Mouse (Mus musculus): Measurements from ENCODE around the gene Hsph1. TPM values are rescaled to one million over a fixed set of nuclear protein-coding genes. Genes with fewer than 3 reads are reported as not detected.

The Hsph1 gene
- polyA plus RNA-seq, 1 experiment = 124 TPM

DNA sequence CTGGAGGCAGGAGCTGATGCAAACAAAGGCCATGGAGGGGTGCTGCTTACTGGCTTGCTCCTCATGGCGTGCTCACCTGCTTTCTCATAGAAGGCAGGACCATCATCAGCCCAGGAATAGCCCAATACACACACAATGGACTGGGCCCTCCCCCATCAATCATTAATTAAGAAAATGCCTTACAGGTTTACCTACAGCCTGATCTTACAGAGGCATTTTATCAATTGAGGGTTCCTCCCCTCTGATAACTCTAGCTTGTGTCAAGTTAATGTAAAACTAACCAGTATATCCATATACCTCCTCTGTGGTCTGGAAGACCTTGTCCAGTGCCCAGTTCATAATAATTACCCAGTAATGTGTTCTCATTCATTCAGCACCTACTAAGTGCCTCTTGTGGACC lies 50.9 kb downstream of the Hsph1 start:
- H3K27me3 ChIP-seq (ENCODE audit: control insufficient read depth, insufficient read depth, low read length) = no peaks in the 10 kb centered on the region
- H3K4me3 ChIP-seq (replicated peaks; ENCODE audit: insufficient read depth, low read depth, low read length) = no peak overlapping the region
- H3K27ac ChIP-seq (ENCODE audit: insufficient read depth, low read length) = no peak overlapping the region
- H3K4me1 ChIP-seq (ENCODE audit: control insufficient read depth, insufficient read depth, low read length) = no peaks in the 10 kb centered on the region
- no peak for TF ChIP-seq POLR2A (IDR thresholded peaks at IDR 0.05; ENCODE audit: borderline replicate concordance, insufficient read depth, low read length)
- TF ChIP-seq CTCF (IDR thresholded peaks at IDR 0.05; ENCODE audit: borderline replicate concordance, insufficient read depth, low read depth, low read length) = no peak
- WGBS = 89% methylated on average over 1 of the region's 1 CpGs
- DNase-seq = no peak

- no peak for DNase-seq
- no peaks in the 10 kb centered on the region for H3K4me1 ChIP-seq (ENCODE audit: control insufficient read depth, insufficient read depth, low read length)
- no peaks in the 10 kb centered on the region for H3K27me3 ChIP-seq (ENCODE audit: control insufficient read depth, insufficient read depth, low read length)
- H3K27ac ChIP-seq (ENCODE audit: insufficient read depth, low read length) = no peak overlapping the region
- H3K4me3 ChIP-seq (replicated peaks; ENCODE audit: insufficient read depth, low read depth, low read length) = no peak overlapping the region
- TF ChIP-seq POLR2A (IDR thresholded peaks at IDR 0.05; ENCODE audit: borderline replicate concordance, insufficient read depth, low read length) = no peak
- TF ChIP-seq CTCF (IDR thresholded peaks at IDR 0.05; ENCODE audit: borderline replicate concordance, insufficient read depth, low read depth, low read length) = no peak
- WGBS = 54% methylated on average over 8 of the region's 8 CpGs
Measured at GRCm38 (mm10) chr5:149584154-149584655, 52.0 kb downstream of the Hsph1 start.

GRCm38 (mm10) chr5:149583507-149583906 lies 52.7 kb downstream of the Hsph1 start:
- Histone ChIP-seq H3K27ac (ENCODE audit: insufficient read depth, low read length) (no peak overlapping the region), H3K4me1 (ENCODE audit: control insufficient read depth, insufficient read depth, low read length) (no peaks in the 10 kb centered on the region), H3K4me3 (replicated peaks; ENCODE audit: insufficient read depth, low read depth, low read length) (no peak overlapping the region), H3K27me3 (ENCODE audit: control insufficient read depth, insufficient read depth, low read length) (no peaks in the 10 kb centered on the region)
- TF ChIP-seq CTCF (IDR thresholded peaks at IDR 0.05; ENCODE audit: borderline replicate concordance, insufficient read depth, low read depth, low read length) (no peak), POLR2A (IDR thresholded peaks at IDR 0.05; ENCODE audit: borderline replicate concordance, insufficient read depth, low read length) (no peak)
- 49% methylated on average over 8 of the region's 8 CpGs for WGBS
- DNase-seq = no peak

GRCm38 (mm10) chr5:149582642-149583262 lies 53.4 kb downstream of the Hsph1 start:
- Histone ChIP-seq H3K4me1 (ENCODE audit: control insufficient read depth, insufficient read depth, low read length) (no peaks in the 10 kb centered on the region), H3K27ac (ENCODE audit: insufficient read depth, low read length) (no peak overlapping the region), H3K27me3 (ENCODE audit: control insufficient read depth, insufficient read depth, low read length) (no peaks in the 10 kb centered on the region), H3K4me3 (replicated peaks; ENCODE audit: insufficient read depth, low read depth, low read length) (no peak overlapping the region)
- WGBS = 79% methylated on average over 5 of the region's 5 CpGs
- DNase-seq = no peak
- no peak for TF ChIP-seq CTCF (IDR thresholded peaks at IDR 0.05; ENCODE audit: borderline replicate concordance, insufficient read depth, low read depth, low read length)
- TF ChIP-seq POLR2A (IDR thresholded peaks at IDR 0.05; ENCODE audit: borderline replicate concordance, insufficient read depth, low read length) = no peak

- Histone ChIP-seq H3K4me1 (ENCODE audit: control insufficient read depth, insufficient read depth, low read length) (no peaks in the 10 kb centered on the region), H3K4me3 (replicated peaks; ENCODE audit: insufficient read depth, low read depth, low read length) (no peak overlapping the region), H3K27ac (ENCODE audit: insufficient read depth, low read length) (no peak overlapping the region), H3K27me3 (ENCODE audit: control insufficient read depth, insufficient read depth, low read length) (no peaks in the 10 kb centered on the region)
- WGBS = 25% methylated on average over 10 of the region's 10 CpGs
- TF ChIP-seq CTCF (IDR thresholded peaks at IDR 0.05; ENCODE audit: borderline replicate concordance, insufficient read depth, low read depth, low read length) (no peak), POLR2A (IDR thresholded peaks at IDR 0.05; ENCODE audit: borderline replicate concordance, insufficient read depth, low read length) (no peak)
- DNase-seq = no peak
Measured at GRCm38 (mm10) chr5:149577449-149577848, 58.7 kb downstream of the Hsph1 start.

GRCm38 (mm10) chr5:149576977-149577376 lies 59.2 kb downstream of the Hsph1 start:
- DNase-seq = no peak
- Histone ChIP-seq H3K4me3 (replicated peaks; ENCODE audit: insufficient read depth, low read depth, low read length) (no peak overlapping the region), H3K27me3 (ENCODE audit: control insufficient read depth, insufficient read depth, low read length) (no peaks in the 10 kb centered on the region), H3K4me1 (ENCODE audit: control insufficient read depth, insufficient read depth, low read length) (no peaks in the 10 kb centered on the region), H3K27ac (ENCODE audit: insufficient read depth, low read length) (no peak overlapping the region)
- TF ChIP-seq CTCF (IDR thresholded peaks at IDR 0.05; ENCODE audit: borderline replicate concordance, insufficient read depth, low read depth, low read length) = no peak
- TF ChIP-seq POLR2A (IDR thresholded peaks at IDR 0.05; ENCODE audit: borderline replicate concordance, insufficient read depth, low read length) = no peak
- WGBS = 21% methylated on average over 10 of the region's 10 CpGs

DNA sequence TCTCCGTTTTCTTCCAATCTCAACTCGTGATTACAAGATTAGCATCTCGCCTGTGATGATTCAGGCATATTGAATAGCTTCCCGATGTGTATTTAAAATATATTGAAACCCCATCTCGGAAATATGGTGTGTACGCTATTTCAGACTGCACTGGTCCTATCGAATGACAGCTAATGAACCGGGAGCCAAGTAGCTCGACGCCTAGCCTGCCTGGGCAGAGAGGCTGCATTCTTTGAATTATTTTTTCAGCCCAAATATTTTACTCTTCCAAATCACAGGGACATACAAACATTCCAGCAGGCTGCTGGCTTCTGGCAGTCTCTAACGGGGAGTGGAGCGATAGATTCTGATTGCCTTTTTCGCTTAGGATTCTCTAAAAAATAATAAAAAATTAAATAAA lies 67.2 kb downstream of the Hsph1 start:
- no peaks in the 10 kb centered on the region for H3K4me1 ChIP-seq (ENCODE audit: control insufficient read depth, insufficient read depth, low read length)
- no peaks in the 10 kb centered on the region for H3K27me3 ChIP-seq (ENCODE audit: control insufficient read depth, insufficient read depth, low read length)
- H3K27ac ChIP-seq (ENCODE audit: insufficient read depth, low read length) = no peak overlapping the region
- DNase-seq = no peak
- 77% methylated on average over 13 of the region's 13 CpGs for WGBS
- no peak overlapping the region for H3K4me3 ChIP-seq (replicated peaks; ENCODE audit: insufficient read depth, low read depth, low read length)
- TF ChIP-seq POLR2A (IDR thresholded peaks at IDR 0.05; ENCODE audit: borderline replicate concordance, insufficient read depth, low read length) (no peak), CTCF (IDR thresholded peaks at IDR 0.05; ENCODE audit: borderline replicate concordance, insufficient read depth, low read depth, low read length) (no peak)

- Histone ChIP-seq H3K27ac (ENCODE audit: insufficient read depth, low read length) (peak overlapping the region; percentile 49; the same call in 1 of the 2 replicates), H3K27me3 (ENCODE audit: control insufficient read depth, insufficient read depth, low read length) (no peaks in the 10 kb centered on the region), H3K4me1 (ENCODE audit: control insufficient read depth, insufficient read depth, low read length) (no peaks in the 10 kb centered on the region), H3K4me3 (replicated peaks; ENCODE audit: insufficient read depth, low read depth, low read length) (no peak overlapping the region)
- WGBS = 39% methylated on average over 5 of the region's 5 CpGs
- TF ChIP-seq CTCF (IDR thresholded peaks at IDR 0.05; ENCODE audit: borderline replicate concordance, insufficient read depth, low read depth, low read length) = no peak
- TF ChIP-seq POLR2A (IDR thresholded peaks at IDR 0.05; ENCODE audit: borderline replicate concordance, insufficient read depth, low read length) = no peak
- peak; percentile 34 to 77 for DNase-seq
Measured at GRCm38 (mm10) chr5:149566957-149567356, 69.2 kb downstream of the Hsph1 start.
